Mouse (Mus musculus) liver, postnatal 0 days (tissue): ENCODE measurements around the gene Rsc1a1.

Experiments
- CTCF ChIP-seq: sonication (generic); IDR thresholded peaks from 2 replicates; pipeline ENCODE4 v1.5.1; 2016; ENCODE audit warnings: antibody characterized with exemption, low read depth
- EP300 ChIP-seq: IDR thresholded peaks from 2 replicates; pipeline ENCODE4 v1.6.1; 2016; ENCODE audit warnings: antibody characterized with exemption, low read depth, mild to moderate bottlenecking

DNA sequence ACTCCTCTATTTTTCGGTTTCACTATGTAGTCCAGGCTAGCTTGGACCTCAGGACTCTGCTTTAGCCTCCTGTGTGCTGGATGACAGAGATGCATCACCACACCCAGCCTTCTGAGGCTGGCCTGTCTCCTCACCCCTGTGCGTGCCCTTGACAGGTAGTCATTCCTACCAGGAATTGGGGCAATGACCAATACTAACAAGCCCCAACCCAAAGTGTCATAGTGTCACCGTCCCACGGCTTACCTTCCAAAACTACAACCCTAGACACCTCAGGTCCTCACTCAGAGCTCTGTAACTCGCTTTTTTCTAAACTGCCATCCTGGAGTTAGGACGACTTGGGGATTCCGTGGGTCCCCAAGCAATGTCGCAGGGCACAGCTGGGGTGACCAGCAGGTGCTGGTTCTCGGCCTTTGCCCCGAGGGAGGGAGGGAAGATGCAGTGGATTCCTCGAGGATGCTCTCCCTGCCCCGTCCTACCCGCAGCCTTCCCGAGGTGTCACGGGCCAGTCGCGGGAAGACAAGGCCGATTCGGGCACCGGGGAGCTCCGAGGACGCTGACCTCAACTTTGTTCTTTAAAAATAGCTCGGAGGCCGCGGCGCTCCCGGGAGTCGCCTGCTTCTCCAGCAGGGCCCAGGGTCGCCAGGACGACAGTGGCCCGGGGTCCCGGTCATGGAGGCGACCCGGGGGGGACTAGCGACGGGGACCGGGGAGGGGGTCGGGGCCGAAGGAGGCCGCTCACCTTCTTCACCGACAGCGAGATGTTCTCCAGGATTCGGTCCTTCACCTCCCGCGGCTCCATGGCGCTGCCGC lies 22.1 kb downstream of the Rsc1a1 start:
- no peak for TF ChIP-seq CTCF
- TF ChIP-seq EP300: no peak
